Mouse (Mus musculus) midbrain, embryonic 11.5 days (tissue): ENCODE measurements around the gene Tmem233. TPM values are rescaled to one million over a fixed set of nuclear protein-coding genes. Genes with fewer than 3 reads are reported as not detected.

Experiments
- ATAC-seq: fragments of 200-750 bp; cut with Nextera tagmentation; 2 replicates; pipeline ENCODE4 v1.8.0; 2017; ENCODE audit warnings: moderate TSS enrichment, moderate library complexity; ENCODE audit not compliant: low FRiP score
- DNase-seq: peaks from one replicate; pipeline ENCODE4 v3.0.0; 2015; ENCODE audit warnings: low spot score; ENCODE audit errors: missing footprints
- H3K27ac ChIP-seq: fragments of 300-500 bp; sonication (generic); 2 replicates; pipeline ENCODE4 v1.5.1; 2014; ENCODE audit warnings: low read depth, low read length
- H3K27me3 ChIP-seq: fragments of 300-500 bp; sonication (generic); 2 replicates; pipeline ENCODE4 v1.6.1; 2014; ENCODE audit warnings: mild to moderate bottlenecking, low read length, moderate library complexity, mixed read lengths; ENCODE audit not compliant: control insufficient read depth, insufficient read depth
- H3K36me3 ChIP-seq: fragments of 300-500 bp; sonication (generic); 2 replicates; pipeline ENCODE4 v1.6.1; 2014; ENCODE audit warnings: mild to moderate bottlenecking, low read length, moderate library complexity, mixed read lengths; ENCODE audit not compliant: control insufficient read depth, insufficient read depth
- H3K4me1 ChIP-seq: fragments of 300-500 bp; sonication (generic); 2 replicates; pipeline ENCODE4 v1.6.1; 2014; ENCODE audit warnings: low read length; ENCODE audit not compliant: control insufficient read depth, insufficient read depth
- H3K4me2 ChIP-seq: fragments of 300-500 bp; sonication (generic); 2 replicates; pipeline ENCODE4 v1.6.1; 2014; ENCODE audit warnings: mild to moderate bottlenecking, moderate library complexity
- H3K4me3 ChIP-seq: fragments of 300-500 bp; sonication (generic); 2 replicates; pipeline ENCODE4 v1.5.1; 2014; ENCODE audit warnings: low read depth, low read length
- H3K9ac ChIP-seq: fragments of 300-500 bp; sonication (generic); 2 replicates; pipeline ENCODE4 v1.6.1; 2014; ENCODE audit warnings: low read length
- H3K9me3 ChIP-seq: fragments of 300-500 bp; sonication (generic); 2 replicates; pipeline ENCODE4 v1.6.1; 2016; ENCODE audit warnings: low read length; ENCODE audit not compliant: control insufficient read depth
- WGBS: fragments of 180-500 bp; shearing (Covaris S2); extraction: QIAGEN DNeasy Blood & Tissue Kit; methylation state at CpG from one replicate; pipeline ENCODE4 v1.1.7; 2014; 5-methylcytosine and 5-hydroxymethylcytosine counted together
- polyA plus RNA-seq: library from polyadenylated mRNA; unstranded; fragments of >200 nt; fragmentation: Nextera tagmentation; extraction: Ambion mirVana; gene quantifications from 2 replicates; pipeline ENCODE4 v1.2.1, GENCODE M21; 2014

Tmem233 gene
- polyA plus RNA-seq, 1 experiment from 2014 or later: not detected

DNA sequence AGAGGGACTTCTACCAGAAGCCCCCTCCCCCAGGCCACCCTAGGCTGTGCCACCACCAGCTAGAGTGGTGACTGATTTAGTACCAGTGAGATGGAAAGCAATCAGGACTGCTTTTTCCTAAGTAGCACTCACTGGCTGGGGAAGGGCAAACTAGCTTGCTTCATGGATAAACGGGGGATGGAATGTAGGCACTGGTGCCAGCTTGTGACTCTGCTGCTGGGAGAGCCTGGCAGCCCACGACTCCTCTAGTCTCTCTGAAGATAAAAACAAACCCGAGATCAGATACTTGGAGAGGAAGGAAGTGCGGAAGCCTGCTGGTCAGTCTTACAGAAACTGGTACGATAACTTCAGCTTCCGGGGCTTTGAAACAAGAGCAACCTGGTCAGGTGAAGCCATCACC lies 2.3 kb downstream of the Tmem233 start:
- DNase-seq (no peak), ATAC-seq (no peak)
- Histone ChIP-seq H3K9me3 (no peaks in the 10 kb centered on the region), H3K4me2 (no peak overlapping the region), H3K4me1 (no peaks in the 10 kb centered on the region), H3K9ac (no peak overlapping the region), H3K36me3 (no peaks in the 10 kb centered on the region), H3K27ac (no peak overlapping the region), H3K4me3 (no peak overlapping the region), H3K27me3 (peaks cover 10% of the 10 kb centered on the region; the same call in 1 of the 2 replicates)
- 68% methylated on average over 6 of the region's 6 CpGs for WGBS

DNA sequence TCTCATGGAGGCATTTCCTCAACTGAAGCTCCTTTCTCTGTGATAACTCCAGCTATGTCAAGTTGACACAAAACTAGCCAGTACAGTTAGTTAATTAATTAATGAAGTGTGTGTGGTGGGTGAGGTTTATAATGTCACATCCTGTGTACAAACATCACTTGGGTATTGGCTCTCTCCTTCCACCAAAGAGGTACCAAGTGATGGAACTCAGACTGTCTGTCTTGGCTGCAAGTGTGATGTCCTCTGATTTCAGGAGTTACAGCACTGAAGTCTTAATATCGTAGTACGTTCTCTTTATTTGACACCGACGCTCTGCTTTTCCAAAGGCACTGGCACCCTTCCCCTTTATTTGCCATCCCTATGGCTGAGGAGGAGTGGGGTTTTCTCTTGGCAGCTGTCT lies 13.4 kb downstream of the Tmem233 start:
- Histone ChIP-seq H3K4me1 (no peaks in the 10 kb centered on the region), H3K27me3 (no peaks in the 10 kb centered on the region), H3K9ac (no peak overlapping the region), H3K4me2 (no peak overlapping the region), H3K27ac (no peak overlapping the region), H3K36me3 (no peaks in the 10 kb centered on the region), H3K4me3 (no peak overlapping the region), H3K9me3 (no peaks in the 10 kb centered on the region)
- 95% methylated on average over 4 of the region's 4 CpGs for WGBS
- no peak for ATAC-seq
- DNase-seq: no peak

DNA sequence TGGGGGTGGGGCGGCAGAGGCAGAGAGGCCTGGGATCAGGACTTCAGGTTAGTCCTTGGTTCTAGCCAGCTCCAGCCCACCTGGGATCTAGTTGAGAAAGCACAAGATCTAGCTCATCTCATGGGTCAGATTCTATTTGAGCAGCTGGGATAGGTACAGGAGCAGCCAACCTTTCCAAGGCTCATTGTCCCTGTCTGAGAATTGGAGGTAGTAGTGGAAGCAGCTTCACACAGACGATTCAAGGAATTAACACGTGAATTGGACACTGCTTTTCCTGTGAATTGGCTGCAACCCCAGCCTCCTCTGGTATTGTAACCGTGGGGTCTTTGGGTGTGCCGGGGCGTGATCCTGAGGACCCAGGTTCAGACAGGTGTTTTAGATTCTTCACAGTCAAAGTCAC lies 30.2 kb downstream of the Tmem233 start:
- Histone ChIP-seq H3K9ac (no peak overlapping the region), H3K4me1 (no peaks in the 10 kb centered on the region), H3K9me3 (no peaks in the 10 kb centered on the region), H3K4me2 (no peak overlapping the region), H3K27me3 (no peaks in the 10 kb centered on the region), H3K27ac (no peak overlapping the region), H3K4me3 (no peak overlapping the region), H3K36me3 (no peaks in the 10 kb centered on the region)
- 50% methylated on average over 6 of the region's 6 CpGs for WGBS
- ATAC-seq: no peak
- DNase-seq: no peak

DNA sequence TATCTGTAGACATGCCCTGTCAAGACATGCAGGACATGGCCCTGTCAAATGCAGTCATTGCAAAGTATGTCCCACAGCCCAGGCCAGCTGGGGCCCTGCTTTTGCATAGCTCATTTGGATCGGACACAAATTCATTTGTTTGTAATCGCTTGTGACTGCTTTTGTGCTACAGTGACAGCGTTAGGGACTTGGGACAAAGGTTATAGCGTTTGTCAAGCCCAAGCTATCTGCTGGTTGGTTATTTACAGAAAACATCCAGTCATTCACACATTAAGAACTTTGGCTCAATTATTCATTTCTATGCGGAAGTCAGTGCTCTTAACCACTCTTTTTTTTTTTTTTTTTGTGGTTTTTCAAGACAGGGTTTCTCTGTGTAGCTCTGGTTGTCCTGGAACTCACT lies 30.9 kb downstream of the Tmem233 start:
- Histone ChIP-seq H3K9me3 (no peaks in the 10 kb centered on the region), H3K36me3 (no peaks in the 10 kb centered on the region)
- no peak for ATAC-seq

DNA sequence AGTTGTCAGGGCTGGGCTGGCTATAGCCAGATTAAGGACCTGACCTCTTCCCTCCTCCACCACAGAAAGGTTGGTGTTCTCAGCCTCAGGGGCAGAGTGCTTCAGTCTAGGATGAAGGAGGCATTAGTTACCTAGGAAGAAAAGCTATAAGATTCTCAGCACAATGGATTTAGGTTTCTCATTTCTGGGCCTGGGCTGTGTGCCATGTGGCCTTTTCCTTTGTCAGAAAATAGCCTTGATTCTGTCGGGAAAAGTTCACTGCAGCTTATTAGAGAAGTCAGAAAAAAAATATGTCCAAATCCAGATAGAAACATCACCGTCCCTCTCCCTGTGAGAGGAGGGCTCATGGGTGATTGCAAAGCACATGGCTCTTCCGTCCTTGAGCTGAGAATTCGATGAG lies 33.2 kb downstream of the Tmem233 start:
- H3K4me3 ChIP-seq: no peak overlapping the region
- H3K27ac ChIP-seq: no peak overlapping the region
- no peak overlapping the region for H3K9ac ChIP-seq
- DNase-seq: no peak
- no peaks in the 10 kb centered on the region for H3K36me3 ChIP-seq
- no peaks in the 10 kb centered on the region for H3K4me1 ChIP-seq
- ATAC-seq: no peak
- no peaks in the 10 kb centered on the region for H3K9me3 ChIP-seq
- H3K27me3 ChIP-seq: no peaks in the 10 kb centered on the region
- H3K4me2 ChIP-seq: no peak overlapping the region
- WGBS: 83% methylated on average over 4 of the region's 4 CpGs

More for the DNA sequence above, 30.9 kb downstream of the Tmem233 start:
- H3K4me1 ChIP-seq: no peaks in the 10 kb centered on the region
- WGBS: 85% methylated on average over 5 of the region's 5 CpGs
- H3K27me3 ChIP-seq: no peaks in the 10 kb centered on the region
- H3K4me3 ChIP-seq: no peak overlapping the region
- H3K27ac ChIP-seq: no peak overlapping the region
- H3K9ac ChIP-seq: no peak overlapping the region
- no peak for DNase-seq
- H3K4me2 ChIP-seq: no peak overlapping the region

DNA sequence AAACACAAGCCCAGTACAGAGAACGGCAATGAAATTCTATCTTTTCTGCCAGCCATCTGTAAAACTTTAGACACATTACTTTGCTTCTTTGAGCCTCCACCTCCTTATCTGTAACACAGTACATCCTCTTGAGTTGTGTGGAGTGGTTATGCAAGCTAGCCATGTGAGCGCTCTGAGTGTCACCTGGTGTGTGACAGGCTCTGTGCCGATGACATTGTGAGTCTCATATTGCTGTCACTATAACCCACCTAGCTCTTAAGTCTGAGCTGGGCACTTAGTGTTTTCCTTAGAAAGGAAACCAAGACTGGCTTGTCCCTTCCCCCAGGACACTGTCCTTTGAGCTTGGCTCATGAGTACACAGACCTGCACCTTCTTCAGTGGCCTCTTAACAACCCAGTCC lies 34.7 kb downstream of the Tmem233 start:
- Histone ChIP-seq H3K4me3 (no peak overlapping the region), H3K27me3 (no peaks in the 10 kb centered on the region), H3K9me3 (no peaks in the 10 kb centered on the region), H3K27ac (no peak overlapping the region), H3K4me1 (no peaks in the 10 kb centered on the region), H3K4me2 (no peak overlapping the region), H3K9ac (no peak overlapping the region), H3K36me3 (no peaks in the 10 kb centered on the region)
- ATAC-seq: no peak
- WGBS: 99% methylated on average over 3 of the region's 3 CpGs
- DNase-seq: no peak

DNA sequence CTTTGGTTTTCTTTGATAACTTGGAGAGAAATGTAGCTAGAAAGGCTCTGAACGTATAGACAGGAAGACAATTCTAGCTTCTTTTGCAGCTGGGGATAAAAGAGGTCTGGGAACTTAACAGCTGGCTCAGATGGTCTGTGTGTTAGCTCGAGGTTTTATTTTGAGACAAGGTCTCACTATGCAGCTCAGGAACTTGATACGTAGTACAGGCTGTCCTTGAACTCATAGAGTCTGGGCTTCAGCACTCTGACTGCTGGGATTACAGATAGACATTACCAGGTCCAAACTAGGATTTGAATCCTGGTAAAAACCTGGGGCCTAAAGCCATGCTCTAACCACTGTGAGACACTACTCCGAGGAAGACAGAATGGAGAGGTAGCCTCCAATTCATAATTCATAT lies 36.8 kb downstream of the Tmem233 start:
- Histone ChIP-seq H3K4me1 (no peaks in the 10 kb centered on the region), H3K36me3 (no peaks in the 10 kb centered on the region), H3K27ac (no peak overlapping the region), H3K9ac (no peak overlapping the region), H3K27me3 (no peaks in the 10 kb centered on the region), H3K4me2 (no peak overlapping the region), H3K9me3 (no peaks in the 10 kb centered on the region), H3K4me3 (no peak overlapping the region)
- DNase-seq (no peak), ATAC-seq (no peak)
- 77% methylated on average over 4 of the region's 4 CpGs for WGBS

DNA sequence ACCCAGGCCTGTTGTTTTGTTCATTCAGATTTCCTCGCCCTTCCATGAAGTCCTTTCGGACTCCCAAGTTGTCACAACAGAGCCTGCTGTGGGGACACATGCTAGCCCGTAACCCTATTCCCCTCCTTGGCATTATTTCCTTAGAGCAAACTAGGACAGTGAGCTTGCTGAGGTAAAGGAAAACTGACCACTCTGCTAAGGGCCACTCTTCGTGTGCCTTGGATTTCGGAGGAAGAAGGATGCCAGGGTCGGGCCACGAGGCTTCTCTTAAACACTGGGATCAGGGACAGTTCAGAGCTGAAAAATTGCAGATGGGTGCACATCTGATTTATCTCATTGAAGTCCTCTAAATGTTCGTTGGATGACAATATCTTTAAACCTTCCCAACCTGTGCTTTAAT lies 37.5 kb downstream of the Tmem233 start:
- Histone ChIP-seq H3K27ac (no peak overlapping the region), H3K4me2 (no peak overlapping the region), H3K4me1 (no peaks in the 10 kb centered on the region), H3K27me3 (no peaks in the 10 kb centered on the region), H3K9ac (no peak overlapping the region), H3K9me3 (no peaks in the 10 kb centered on the region), H3K36me3 (no peaks in the 10 kb centered on the region), H3K4me3 (no peak overlapping the region)
- WGBS: 87% methylated on average over 8 of the region's 8 CpGs
- DNase-seq: no peak
- ATAC-seq: no peak

DNA sequence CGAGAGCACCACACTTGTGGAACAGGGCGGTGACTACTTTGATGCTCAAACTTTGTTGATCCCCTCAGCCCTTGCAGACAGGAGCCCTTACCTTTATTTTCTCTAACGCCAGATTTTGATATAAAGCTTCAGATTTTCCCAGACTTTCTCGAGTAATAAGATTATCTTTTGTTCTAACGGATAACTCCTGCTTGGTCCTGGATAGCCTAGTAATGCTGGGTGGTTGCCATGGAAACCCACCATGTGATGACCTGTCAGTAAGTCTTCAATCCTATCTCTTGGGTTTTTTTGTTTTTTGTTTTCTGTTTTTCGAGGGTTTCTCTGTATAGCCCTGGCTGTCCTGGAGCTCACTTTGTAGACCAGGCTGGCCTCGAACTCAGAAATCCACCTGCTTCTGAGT lies 40.8 kb downstream of the Tmem233 start:
- no peak overlapping the region for H3K4me2 ChIP-seq
- no peaks in the 10 kb centered on the region for H3K36me3 ChIP-seq
- 38% methylated on average over 7 of the region's 7 CpGs for WGBS
- H3K9me3 ChIP-seq: no peaks in the 10 kb centered on the region
- ATAC-seq: no peak
- DNase-seq: peak; percentile 64
- no peaks in the 10 kb centered on the region for H3K4me1 ChIP-seq
- H3K27ac ChIP-seq: no peak overlapping the region
- no peaks in the 10 kb centered on the region for H3K27me3 ChIP-seq
- H3K9ac ChIP-seq: no peak overlapping the region
- H3K4me3 ChIP-seq: no peak overlapping the region

DNA sequence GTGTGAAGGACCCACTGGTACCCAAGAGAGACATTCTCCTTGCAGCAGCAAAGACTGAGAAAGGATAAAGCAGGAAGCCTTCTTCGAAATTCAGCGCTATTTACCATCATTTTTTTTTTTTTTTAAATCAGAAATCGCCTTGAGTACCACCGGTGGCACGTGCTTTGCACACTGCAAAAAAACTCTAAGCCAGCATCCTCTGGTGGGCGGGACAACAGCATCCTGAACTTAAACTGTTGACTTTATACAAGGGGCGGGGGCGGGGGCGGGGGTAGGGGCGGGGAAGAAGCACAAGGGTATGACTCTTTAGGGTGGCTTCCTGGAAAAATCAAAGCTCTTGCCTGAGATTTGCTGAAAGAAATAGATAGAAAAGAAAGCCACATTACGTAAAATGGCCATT lies 43.3 kb downstream of the Tmem233 start:
- Histone ChIP-seq H3K27me3 (no peaks in the 10 kb centered on the region), H3K36me3 (no peaks in the 10 kb centered on the region), H3K9me3 (no peaks in the 10 kb centered on the region), H3K27ac (no peak overlapping the region), H3K4me1 (peaks cover 4% of the 10 kb centered on the region; the same call in 1 of the 2 replicates), H3K4me2 (no peak overlapping the region), H3K9ac (no peak overlapping the region), H3K4me3 (no peak overlapping the region)
- no peak for ATAC-seq
- WGBS: 31% methylated on average over 11 of the region's 11 CpGs
- DNase-seq: peak; percentile 45
